Mouse (Mus musculus) embryonic facial prominence, embryonic 15.5 days (tissue): ENCODE data around the gene Ldhal6b. TPM values are rescaled to one million over a fixed set of nuclear protein-coding genes. Genes with fewer than 3 reads are reported as not detected.
"Not testable (repeated sequence)": the region's sequence is repeated elsewhere in the genome, so short reads cannot be mapped to it uniquely, and the experiment has no call there.

Experiments
- ATAC-seq: fragments of 200-750 bp; cut with Nextera tagmentation; 2 replicates; pipeline ENCODE4 v1.8.0; 2017; ENCODE audit warnings: low read depth, moderate TSS enrichment; ENCODE audit not compliant: insufficient number of reproducible peaks, low FRiP score, low TSS enrichment
- H3K27ac ChIP-seq: fragments of 300-500 bp; sonication (generic); replicated peaks from 2 replicates; pipeline ENCODE4 v1.5.1; 2015; ENCODE audit warnings: mild to moderate bottlenecking, inconsistent platforms
- H3K27me3 ChIP-seq: fragments of 300-500 bp; sonication (generic); 2 replicates; pipeline ENCODE4 v1.6.1; 2015; ENCODE audit warnings: inconsistent platforms
- H3K36me3 ChIP-seq: fragments of 300-500 bp; sonication (generic); 2 replicates; pipeline ENCODE4 v1.6.1; 2015; ENCODE audit warnings: mild to moderate bottlenecking, inconsistent platforms
- H3K4me1 ChIP-seq: fragments of 300-500 bp; sonication (generic); 2 replicates; pipeline ENCODE4 v1.6.1; 2015; ENCODE audit warnings: inconsistent platforms
- H3K4me2 ChIP-seq: fragments of 300-500 bp; sonication (generic); replicated peaks from 2 replicates; pipeline ENCODE4 v1.6.1; 2015; ENCODE audit warnings: mild to moderate bottlenecking, inconsistent platforms
- H3K4me3 ChIP-seq: fragments of 300-500 bp; sonication (generic); replicated peaks from 2 replicates; pipeline ENCODE4 v1.5.1; 2015; ENCODE audit warnings: mild to moderate bottlenecking, inconsistent platforms
- H3K9ac ChIP-seq: fragments of 300-500 bp; sonication (generic); 2 replicates; pipeline ENCODE4 v1.6.1; 2015; ENCODE audit warnings: inconsistent platforms
- H3K9me3 ChIP-seq: fragments of 300-500 bp; sonication (generic); replicated peaks from 2 replicates; pipeline ENCODE4 v1.6.1; 2016; ENCODE audit warnings: inconsistent platforms
- WGBS: fragments of 180-500 bp; shearing (Covaris S2); methylation state at CpG from one replicate; pipeline ENCODE4 v1.1.7; 2015; 5-methylcytosine and 5-hydroxymethylcytosine counted together
- polyA plus RNA-seq: library from polyadenylated mRNA; unstranded; fragments of >200 nt; fragmentation: Nextera tagmentation; extraction: Ambion mirVana; gene quantifications from 2 replicates; pipeline ENCODE4 v1.2.1, GENCODE M21; 2015

Ldhal6b gene
- not detected in 2 replicates for polyA plus RNA-seq

DNA sequence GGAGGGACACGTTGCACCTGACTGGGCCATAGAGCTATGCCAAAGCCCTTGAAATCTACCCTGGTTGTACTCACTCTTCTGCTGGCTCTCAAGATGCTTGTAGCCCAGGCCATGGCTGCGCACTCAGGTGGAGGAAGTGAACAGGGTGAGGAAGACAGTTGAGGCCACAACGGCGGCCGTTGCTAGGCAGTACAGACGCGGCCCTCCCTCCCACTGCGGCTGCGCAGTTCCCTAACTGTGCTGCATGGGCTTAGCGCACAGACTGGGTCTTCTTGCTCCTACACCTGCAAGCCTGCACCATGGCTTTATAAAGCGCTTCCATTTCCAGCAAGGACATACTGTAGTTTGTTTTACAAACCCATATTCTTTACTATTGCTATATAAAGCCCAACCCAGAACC, at the start of gene Ldhal6b:
Gene Ldhal6b (minus strand): TSS at position 223 of the 400 bp plus-strand sequence.
- Histone ChIP-seq H3K36me3 (peaks cover 20% of the 10 kb centered on the region), H3K9me3 (no peaks in the 10 kb centered on the region), H3K4me1 (no peaks in the 10 kb centered on the region), H3K27ac (no peak within 1 kb of the TSS), H3K9ac (no peak within 1 kb of the TSS), H3K4me2 (no peak within 1 kb of the TSS), H3K4me3 (no peak within 1 kb of the TSS), H3K27me3 (no peaks in the 10 kb centered on the region)
- WGBS, result 96% methylated on average over 11 of the region's 11 CpGs
- ATAC-seq, result no peak

- Histone ChIP-seq H3K36me3 (no peaks in the 10 kb centered on the region), H3K27me3 (no peaks in the 10 kb centered on the region), H3K9ac (no peak overlapping the region), H3K4me2 (no peak overlapping the region), H3K27ac (no peak overlapping the region), H3K9me3 (no peaks in the 10 kb centered on the region), H3K4me1 (no peaks in the 10 kb centered on the region), H3K4me3 (no peak overlapping the region)
- WGBS, result 49% methylated on average over 4 of the region's 4 CpGs
- ATAC-seq, result no peak
Measured at GRCm38 (mm10) chr17:5467177-5467576, 48.6 kb upstream of the Ldhal6b start.

DNA sequence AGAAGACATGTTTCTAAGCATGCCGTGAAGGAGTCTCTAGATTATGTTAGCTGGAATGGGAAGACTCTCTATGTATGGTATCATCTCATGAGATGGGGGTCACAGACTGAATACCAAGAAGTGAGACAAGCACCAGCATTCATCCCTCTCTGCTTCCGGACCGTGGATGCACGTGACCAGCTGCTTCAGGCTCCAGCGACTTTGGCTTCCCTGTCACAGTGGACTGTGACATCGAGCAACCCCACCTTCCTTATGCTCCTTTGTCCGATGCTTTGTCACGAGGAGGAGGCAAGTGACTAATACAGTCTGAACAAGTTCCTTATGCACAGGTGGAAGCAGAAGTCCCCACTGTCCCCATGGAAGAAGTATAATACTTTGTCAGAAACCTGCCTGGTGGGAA, 48.2 kb upstream of the Ldhal6b start:
- 82% methylated on average over 8 of the region's 8 CpGs for WGBS
- no peaks in the 10 kb centered on the region for H3K9me3 ChIP-seq
- no peak for ATAC-seq

GRCm38 (mm10) chr17:5463912-5464311, 45.3 kb upstream of the Ldhal6b start:
- WGBS, result 83% methylated on average over 2 of the region's 2 CpGs

More for the DNA sequence above, 48.2 kb upstream of the Ldhal6b start:
- no peaks in the 10 kb centered on the region for H3K4me1 ChIP-seq
- H3K9ac ChIP-seq, result no peak overlapping the region
- no peak overlapping the region for H3K4me2 ChIP-seq
- H3K27ac ChIP-seq, result no peak overlapping the region
- no peaks in the 10 kb centered on the region for H3K27me3 ChIP-seq
- no peaks in the 10 kb centered on the region for H3K36me3 ChIP-seq
- no peak overlapping the region for H3K4me3 ChIP-seq

GRCm38 (mm10) chr17:5453657-5454056, 35.1 kb upstream of the Ldhal6b start:
- H3K9ac ChIP-seq, result no peak overlapping the region
- no peaks in the 10 kb centered on the region for H3K4me1 ChIP-seq
- ATAC-seq, result no peak
- no peaks in the 10 kb centered on the region for H3K36me3 ChIP-seq
- no peaks in the 10 kb centered on the region for H3K9me3 ChIP-seq
- H3K4me2 ChIP-seq, result no peak overlapping the region
- WGBS, result 76% methylated on average over 4 of the region's 4 CpGs
- no peaks in the 10 kb centered on the region for H3K27me3 ChIP-seq
- H3K4me3 ChIP-seq, result no peak overlapping the region
- no peak overlapping the region for H3K27ac ChIP-seq

More at GRCm38 (mm10) chr17:5463912-5464311, 45.3 kb upstream of the Ldhal6b start:
- Histone ChIP-seq H3K4me2 (no peak overlapping the region), H3K9ac (no peak overlapping the region), H3K27me3 (no peaks in the 10 kb centered on the region), H3K36me3 (no peaks in the 10 kb centered on the region), H3K4me3 (no peak overlapping the region), H3K9me3 (no peaks in the 10 kb centered on the region), H3K4me1 (no peaks in the 10 kb centered on the region), H3K27ac (no peak overlapping the region)
- no peak for ATAC-seq

- Histone ChIP-seq H3K9me3 (no peaks in the 10 kb centered on the region), H3K27ac (no peak overlapping the region), H3K4me3 (no peak overlapping the region), H3K27me3 (no peaks in the 10 kb centered on the region), H3K4me1 (peaks cover 12% of the 10 kb centered on the region), H3K4me2 (no peak overlapping the region), H3K36me3 (no peaks in the 10 kb centered on the region), H3K9ac (no peak overlapping the region)
- ATAC-seq, result no peak
- WGBS, result 42% methylated on average over 5 of the region's 5 CpGs
Measured at GRCm38 (mm10) chr17:5443751-5444150, 25.2 kb upstream of the Ldhal6b start.

- Histone ChIP-seq H3K4me1 (peaks cover 12% of the 10 kb centered on the region), H3K36me3 (no peaks in the 10 kb centered on the region), H3K9ac (no peak overlapping the region), H3K4me2 (no peak overlapping the region), H3K27ac (no peak overlapping the region), H3K27me3 (no peaks in the 10 kb centered on the region), H3K9me3 (no peaks in the 10 kb centered on the region), H3K4me3 (no peak overlapping the region)
- no peak for ATAC-seq
- 41% methylated on average over 3 of the region's 3 CpGs for WGBS
Measured at GRCm38 (mm10) chr17:5443260-5443659, 24.7 kb upstream of the Ldhal6b start.

GRCm38 (mm10) chr17:5442403-5442802, 23.8 kb upstream of the Ldhal6b start:
- ATAC-seq, H3K27me3 ChIP-seq, H3K27ac ChIP-seq, H3K4me2 ChIP-seq, H3K36me3 ChIP-seq, H3K9ac ChIP-seq, H3K4me3 ChIP-seq, H3K9me3 ChIP-seq: not testable (repeated sequence)
- WGBS, result 63% methylated on average over 5 of the region's 5 CpGs
- peaks cover 12% of the 10 kb centered on the region for H3K4me1 ChIP-seq

DNA sequence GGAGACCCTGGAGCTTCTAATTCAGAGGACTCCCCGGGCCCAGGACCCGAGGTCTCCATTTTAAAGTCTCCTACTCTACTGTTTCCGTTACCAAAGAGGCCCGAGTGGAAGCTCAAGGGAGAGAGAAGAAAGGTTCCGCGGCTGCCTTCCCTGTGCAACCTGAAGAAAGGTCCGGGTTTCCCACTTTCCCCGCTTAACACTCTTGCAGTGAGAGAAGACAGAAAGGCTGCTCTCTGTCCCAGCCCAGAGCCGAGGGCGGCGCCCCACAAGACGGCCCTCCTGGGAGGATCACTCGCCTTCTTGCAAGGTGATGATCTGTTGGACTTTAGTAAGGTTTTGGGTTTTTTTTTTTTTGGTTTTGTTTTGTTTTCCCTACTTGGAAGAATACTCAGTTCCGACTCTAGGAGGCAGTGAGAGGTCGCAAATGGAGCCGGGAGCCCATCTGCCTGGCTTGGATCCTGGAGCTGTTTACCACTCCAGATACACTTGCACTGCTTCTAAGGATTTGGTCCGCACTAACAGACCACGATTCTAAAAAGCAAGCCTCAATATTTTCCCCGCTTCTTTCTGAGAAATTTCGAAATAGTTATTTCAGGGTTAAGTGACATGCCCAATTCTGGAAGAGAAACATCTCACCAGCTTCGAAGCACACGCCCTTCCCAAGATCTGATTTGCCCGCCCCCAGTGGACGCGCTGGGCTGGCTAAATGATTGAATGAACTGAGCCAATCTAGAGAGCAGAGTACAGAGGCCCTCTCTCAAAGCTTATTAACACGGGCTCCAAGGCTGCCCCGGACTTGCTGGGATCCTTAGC, 21.8 kb upstream of the Ldhal6b start, which contains the start of gene Tmem242:
Gene Tmem242 (minus strand): TSS at position 101 of the 813 bp plus-strand sequence.
- Histone ChIP-seq H3K4me1 (peaks cover 12% of the 10 kb centered on the region), H3K9ac (peak within 1 kb of the TSS; percentile 87), H3K27me3 (no peaks in the 10 kb centered on the region), H3K36me3 (no peaks in the 10 kb centered on the region), H3K9me3 (no peaks in the 10 kb centered on the region), H3K4me3 (peak within 1 kb of the TSS; percentile 75), H3K27ac (peak within 1 kb of the TSS; percentile 86), H3K4me2 (peak within 1 kb of the TSS; percentile 77)
- WGBS, result under 1% methylated on average over 27 of the region's 27 CpGs
- ATAC-seq, result peak; percentile 80

DNA sequence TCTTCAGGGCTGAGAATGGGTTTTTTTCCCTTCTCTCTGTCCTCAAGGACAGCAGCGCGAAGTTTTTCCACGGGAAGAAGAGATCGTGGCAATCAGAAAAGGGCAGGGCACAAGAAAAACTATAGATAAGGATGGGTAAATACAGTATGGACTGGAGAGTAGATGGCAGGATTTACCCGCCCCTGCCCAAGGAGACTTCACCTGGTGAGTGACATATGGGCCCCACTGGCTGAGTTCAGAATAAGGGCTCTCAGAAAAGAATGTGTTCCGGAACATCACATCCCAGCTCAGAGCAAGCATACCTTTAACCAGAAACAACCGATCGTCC, 21.2 kb upstream of the Ldhal6b start:
- Histone ChIP-seq H3K27ac (peak overlapping the region; percentile 86), H3K4me3 (peak overlapping the region; percentile 75), H3K4me1 (peaks cover 12% of the 10 kb centered on the region), H3K9me3 (no peaks in the 10 kb centered on the region), H3K36me3 (no peaks in the 10 kb centered on the region), H3K27me3 (no peaks in the 10 kb centered on the region), H3K9ac (peak overlapping the region; percentile 87), H3K4me2 (peak overlapping the region; percentile 77)
- 0 out of 2 replicates have a peak, but pooled peaks have one; percentile 11 for ATAC-seq
- WGBS, result under 1% methylated on average over 8 of the region's 8 CpGs

- H3K4me1 ChIP-seq, result no peaks in the 10 kb centered on the region
- H3K9me3 ChIP-seq, result no peaks in the 10 kb centered on the region
- H3K27me3 ChIP-seq, result no peaks in the 10 kb centered on the region
- no peak overlapping the region for H3K9ac ChIP-seq
- ATAC-seq, result 0 out of 2 replicates have a peak, but pooled peaks have one; percentile 24
- H3K4me3 ChIP-seq, result no peak overlapping the region
- H3K27ac ChIP-seq, result no peak overlapping the region
- H3K36me3 ChIP-seq, result peaks cover 30% of the 10 kb centered on the region
- H3K4me2 ChIP-seq, result no peak overlapping the region
- 78% methylated on average over 9 of the region's 9 CpGs for WGBS
Measured at GRCm38 (mm10) chr17:5429772-5430133, 11.2 kb upstream of the Ldhal6b start.
